Mouse (Mus musculus) hindlimb bud, embryonic 11.5 days (tissue): ENCODE data around the gene Lrrn3.

Source experiments
- DNase-seq: peaks from one replicate; pipeline ENCODE4 v3.0.0-alpha.2; 2012; ENCODE audit warnings: low read depth, low spot score; ENCODE audit errors: extremely low spot score

Lrrn3 gene

GRCm38 (mm10) chr12:41486331-41486730, at the start of gene Lrrn3:
TSS of gene Lrrn3 (minus strand) at chr12:41486431.
- DNase-seq = no peak

GRCm38 (mm10) chr12:41528410-41528809, 42.2 kb upstream of the Lrrn3 start:
- DNase-seq = no peak

GRCm38 (mm10) chr12:41526688-41527087, 40.5 kb upstream of the Lrrn3 start:
- DNase-seq = no peak

- DNase-seq = no peak
Observed at GRCm38 (mm10) chr12:41521671-41522070, 35.4 kb upstream of the Lrrn3 start.

- DNase-seq = no peak
Observed at GRCm38 (mm10) chr12:41520326-41520725, 34.1 kb upstream of the Lrrn3 start.

- DNase-seq = no peak
Observed at GRCm38 (mm10) chr12:41518897-41519296, 32.7 kb upstream of the Lrrn3 start.

GRCm38 (mm10) chr12:41510588-41510987, 24.4 kb upstream of the Lrrn3 start:
- no peak for DNase-seq

- no peak for DNase-seq
Observed at GRCm38 (mm10) chr12:41508610-41509009, 22.4 kb upstream of the Lrrn3 start.

GRCm38 (mm10) chr12:41500049-41500820, 14.0 kb upstream of the Lrrn3 start:
- DNase-seq = no peak

- no peak for DNase-seq
Observed at GRCm38 (mm10) chr12:41494620-41495019, 8.4 kb upstream of the Lrrn3 start.

GRCm38 (mm10) chr12:41487005-41487404, 774 bp upstream of the Lrrn3 start:
- peak; percentile 60 for DNase-seq

- DNase-seq = no peak
Observed at GRCm38 (mm10) chr12:41485512-41486215, 567 bp downstream of the Lrrn3 start.

- DNase-seq = no peak
Observed at GRCm38 (mm10) chr12:41484689-41485511, 1.3 kb downstream of the Lrrn3 start.

- peak; percentile 63 for DNase-seq
Observed at GRCm38 (mm10) chr12:41483593-41484451, 2.4 kb downstream of the Lrrn3 start.

- DNase-seq = no peak
Observed at GRCm38 (mm10) chr12:41483091-41483592, 3.1 kb downstream of the Lrrn3 start.

GRCm38 (mm10) chr12:41481486-41481885, 4.7 kb downstream of the Lrrn3 start:
- DNase-seq = no peak

- DNase-seq = no peak
Observed at GRCm38 (mm10) chr12:41469096-41469801, 17.0 kb downstream of the Lrrn3 start.

- DNase-seq = no peak
Observed at GRCm38 (mm10) chr12:41468374-41468991, 17.7 kb downstream of the Lrrn3 start.

- no peak for DNase-seq
Observed at GRCm38 (mm10) chr12:41438446-41438845, 47.8 kb downstream of the Lrrn3 start.
